Mouse (Mus musculus) thymus, postnatal 0 days (tissue): ENCODE results near the gene Mctp1. TPM values are rescaled to one million over a fixed set of nuclear protein-coding genes. Genes with fewer than 3 reads are reported as not detected.

Source experiments
- polyA plus RNA-seq: library from polyadenylated mRNA; unstranded; fragments of >200 nt; fragmentation: Nextera tagmentation; extraction: Ambion mirVana; gene quantifications from 2 replicates; pipeline ENCODE4 v1.2.1, GENCODE M21; 2015

The Mctp1 gene
- polyA plus RNA-seq, 1 experiment from 2014 or later: 1.4 TPM

Other genes with a start within 250 kb of the Mctp1 start
- gene Fam81b, start 79.5 kb upstream of the Mctp1 start, polyA plus RNA-seq: 0.09 TPM in 2 replicates